Mouse (Mus musculus) MN1 (cell line): ENCODE results near the gene Vmn1r230.

Source experiments
- DNase-seq: peaks from one replicate; pipeline ENCODE4 v3.0.0-alpha.2; 2016; ENCODE audit warnings: low spot score

The Vmn1r230 gene

GRCm38 (mm10) chr17:20840144-20840543 is at the start of gene Vmn1r230:
Gene Vmn1r230 (plus strand): TSS chr17:20840444.
- DNase-seq, result no peak

DNA sequence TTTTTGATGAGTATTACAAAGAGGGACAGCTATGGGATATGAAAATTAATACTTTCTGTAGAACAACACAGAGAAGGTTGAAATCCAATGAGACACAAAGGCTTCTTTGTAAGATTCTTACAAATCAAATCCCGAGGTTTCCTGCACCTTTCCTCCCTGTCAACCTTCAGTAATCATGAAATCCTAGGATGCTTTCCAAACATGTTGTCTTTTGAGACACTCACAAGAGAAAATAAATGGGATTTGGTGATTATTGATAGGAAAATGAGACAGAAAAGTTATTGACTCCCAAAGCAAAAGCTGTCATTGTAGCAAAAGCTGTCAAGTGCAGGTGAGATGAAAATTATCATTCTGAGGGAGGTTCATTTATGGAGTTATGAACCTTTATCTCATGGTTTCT is 29.0 kb upstream of the Vmn1r230 start, which contains the start of gene Vmn1r229:
Gene Vmn1r229, plus strand, starts transcription at position 301 of the 400 bp plus-strand sequence.
- no peak for DNase-seq
